Mouse (Mus musculus) MEL (cell line): ENCODE data around the gene Hpd. TPM values are rescaled to one million over a fixed set of nuclear protein-coding genes. Genes with fewer than 3 reads are reported as not detected.
A peak's percentile ranks its signal among the peaks of the same experiment; 100 is the strongest.

ENCODE experiments used
- DNase-seq: peaks from one replicate; pipeline ENCODE4 v3.0.0; 2011; ENCODE audit warnings: low read depth, low spot score
- H3K27ac ChIP-seq: 2 replicates; pipeline ENCODE4 v1.5.1; 2012; ENCODE audit warnings: low read depth, mild to moderate bottlenecking, control low read depth, low read length, moderate library complexity; ENCODE audit not compliant: control insufficient read depth
- H3K27me3 ChIP-seq, 2 experiments: fragments of 150-350 bp in 1 of 2; sonication (generic) in 1 of 2; 2 replicates each; pipeline ENCODE4 v1.6.1; 2012; ENCODE audit warnings: low read length in 2 of 2, mild to moderate bottlenecking in 2 of 2, improper control_type of control experiment in 1 of 2, moderate library complexity in 1 of 2; ENCODE audit not compliant: insufficient read depth in 2 of 2, control insufficient read depth in 1 of 2
- H3K36me3 ChIP-seq, 2 experiments: 2 replicates each; pipeline ENCODE4 v1.6.1; 2012 to 2014; ENCODE audit warnings: low read length in 2 of 2, improper control_type of control experiment in 1 of 2, inconsistent platforms in 1 of 2, mild to moderate bottlenecking in 1 of 2; ENCODE audit not compliant: insufficient read depth in 2 of 2, control insufficient read depth in 1 of 2
- H3K4me1 ChIP-seq, 2 experiments: fragments of 150-350 bp in 1 of 2; sonication (generic) in 1 of 2; 2 replicates each; pipeline ENCODE4 v1.6.1; 2012; ENCODE audit warnings: low read length in 2 of 2, improper control_type of control experiment in 1 of 2, mild to moderate bottlenecking in 1 of 2; ENCODE audit not compliant: insufficient read depth in 2 of 2, control insufficient read depth in 1 of 2
- H3K4me3 ChIP-seq, 2 experiments: fragments of 150-350 bp in 1 of 2; sonication (generic) in 1 of 2; 2 replicates each; pipeline ENCODE4 v1.5.1; 2012; ENCODE audit warnings: low read depth in 2 of 2, low read length in 2 of 2, mild to moderate bottlenecking in 2 of 2, moderate library complexity in 2 of 2, control low read depth in 1 of 2, improper control_type of control experiment in 1 of 2; ENCODE audit not compliant: control insufficient read depth in 1 of 2, insufficient read depth in 1 of 2
- H3K79me2 ChIP-seq: 2 replicates; pipeline ENCODE4 v1.6.1; 2012; ENCODE audit warnings: mild to moderate bottlenecking, low read length, moderate library complexity; ENCODE audit not compliant: control insufficient read depth, poor library complexity, insufficient read depth
- H3K9ac ChIP-seq: 2 replicates; pipeline ENCODE4 v1.6.1; 2012; ENCODE audit warnings: low read depth, mild to moderate bottlenecking, control low read depth, low read length, moderate library complexity; ENCODE audit not compliant: control insufficient read depth, poor library complexity, severe bottlenecking
- H3K9me3 ChIP-seq: fragments of 150-350 bp; sonication (generic); replicated peaks from 2 replicates; pipeline ENCODE4 v1.6.1; 2012; ENCODE audit warnings: mild to moderate bottlenecking, low read length, improper control_type of control experiment, moderate library complexity; ENCODE audit not compliant: insufficient read depth
- BHLHE40 ChIP-seq: IDR thresholded peaks from 2 replicates; pipeline ENCODE4 v1.6.1; 2012; ENCODE audit warnings: low read depth, mild to moderate bottlenecking, inconsistent platforms, low read length, improper control_type of control experiment, borderline replicate concordance
- CHD1 ChIP-seq: IDR thresholded peaks from 2 replicates; pipeline ENCODE4 v1.6.1; 2012; ENCODE audit warnings: low read depth, mild to moderate bottlenecking, inconsistent platforms, low read length, improper control_type of control experiment
- CTCF ChIP-seq, 3 experiments: IDR thresholded peaks in 2 of 3; conservative IDR thresholded peaks in 1 of 3; 2 replicates each; pipeline ENCODE4 v1.5.1; 2011 to 2012; ENCODE audit warnings: low read length in 3 of 3, low read depth in 2 of 3, mild to moderate bottlenecking in 2 of 3, improper control_type of control experiment in 1 of 3, inconsistent platforms in 1 of 3, mixed read lengths in 1 of 3, moderate library complexity in 1 of 3; ENCODE audit not compliant: control insufficient read depth in 1 of 3, insufficient read depth in 1 of 3, poor library complexity in 1 of 3, severe bottlenecking in 1 of 3
- E2F4 ChIP-seq: IDR thresholded peaks from 2 replicates; pipeline ENCODE4 v1.6.1; 2011; ENCODE audit warnings: low read depth, low read length, improper control_type of control experiment, borderline replicate concordance
- ELF1 ChIP-seq: IDR thresholded peaks from 2 replicates; pipeline ENCODE4 v1.6.1; 2014; ENCODE audit warnings: low read depth, mild to moderate bottlenecking, inconsistent platforms, low read length, improper control_type of control experiment, moderate library complexity
- EP300 ChIP-seq, 2 experiments: IDR thresholded peaks; 2 replicates each; pipeline ENCODE4 v1.6.1; 2011; ENCODE audit warnings: improper control_type of control experiment in 2 of 2, low read length in 2 of 2, low read depth in 1 of 2, mild to moderate bottlenecking in 1 of 2
- ETS1 ChIP-seq: IDR thresholded peaks from 2 replicates; pipeline ENCODE4 v1.6.1; 2012; ENCODE audit warnings: low read depth, mild to moderate bottlenecking, inconsistent platforms, low read length, improper control_type of control experiment, moderate library complexity
- GABPA ChIP-seq: IDR thresholded peaks from 2 replicates; pipeline ENCODE4 v1.6.1; 2012; ENCODE audit warnings: low read depth, mild to moderate bottlenecking, inconsistent platforms, low read length, improper control_type of control experiment, moderate library complexity
- HCFC1 ChIP-seq: IDR thresholded peaks from 2 replicates; pipeline ENCODE4 v1.6.1; 2012; ENCODE audit warnings: low read depth, mild to moderate bottlenecking, inconsistent platforms, low read length, improper control_type of control experiment, moderate library complexity
- KAT2A ChIP-seq: conservative IDR thresholded peaks from 2 replicates; pipeline ENCODE4 v1.6.1; 2012; ENCODE audit warnings: low read depth, low read length, improper control_type of control experiment, inconsistent platforms
- MAFK ChIP-seq: IDR thresholded peaks from 2 replicates; pipeline ENCODE4 v1.6.1; 2011; ENCODE audit warnings: low read depth, mild to moderate bottlenecking, low read length, improper control_type of control experiment, borderline replicate concordance
- MAX ChIP-seq: IDR thresholded peaks from 2 replicates; pipeline ENCODE4 v1.6.1; 2011; ENCODE audit warnings: low read length, improper control_type of control experiment
- MAZ ChIP-seq: IDR thresholded peaks from 2 replicates; pipeline ENCODE4 v1.6.1; 2012; ENCODE audit warnings: low read depth, mild to moderate bottlenecking, inconsistent platforms, low read length, improper control_type of control experiment
- MEF2A ChIP-seq: IDR thresholded peaks from 2 replicates; pipeline ENCODE4 v1.6.1; 2014; ENCODE audit warnings: low read depth, mild to moderate bottlenecking, inconsistent platforms, low read length, improper control_type of control experiment; ENCODE audit not compliant: poor library complexity, insufficient replicate concordance, severe bottlenecking; ENCODE audit errors: extremely low read depth
- MXI1 ChIP-seq: IDR thresholded peaks from 2 replicates; pipeline ENCODE4 v1.6.1; 2011; ENCODE audit warnings: mild to moderate bottlenecking, low read depth, low read length, improper control_type of control experiment
- MYB ChIP-seq: IDR thresholded peaks from 2 replicates; pipeline ENCODE4 v1.6.1; 2011; ENCODE audit warnings: mild to moderate bottlenecking, low read depth, low read length, improper control_type of control experiment
- NELFE ChIP-seq: IDR thresholded peaks from 2 replicates; pipeline ENCODE4 v1.6.1; 2011; ENCODE audit warnings: low read depth, low read length, improper control_type of control experiment
- NRF1 ChIP-seq: IDR thresholded peaks from 2 replicates; pipeline ENCODE4 v1.6.1; 2014; ENCODE audit warnings: low read depth, mild to moderate bottlenecking, inconsistent platforms, low read length, improper control_type of control experiment, moderate library complexity; ENCODE audit not compliant: poor library complexity, insufficient read depth, severe bottlenecking
- POLR2AphosphoS2 ChIP-seq: IDR thresholded peaks from 2 replicates; pipeline ENCODE4 v1.6.1; 2011; ENCODE audit warnings: low read length, improper control_type of control experiment
- RCOR1 ChIP-seq: IDR thresholded peaks from 2 replicates; pipeline ENCODE4 v1.6.1; 2012; ENCODE audit warnings: low read depth, mild to moderate bottlenecking, inconsistent platforms, low read length, improper control_type of control experiment
- SMC3 ChIP-seq: IDR thresholded peaks from 2 replicates; pipeline ENCODE4 v1.6.1; 2011; ENCODE audit warnings: low read depth, low read length, improper control_type of control experiment
- TBP ChIP-seq: IDR thresholded peaks from 2 replicates; pipeline ENCODE4 v1.8.0; 2011; ENCODE audit warnings: low read depth, low read length, improper control_type of control experiment
- TCF12 ChIP-seq: IDR thresholded peaks from 2 replicates; pipeline ENCODE4 v1.6.1; 2014; ENCODE audit warnings: low read depth, mild to moderate bottlenecking, inconsistent platforms, low read length, improper control_type of control experiment, moderate library complexity
- UBTF ChIP-seq: IDR thresholded peaks from 2 replicates; pipeline ENCODE4 v1.6.1; 2012; ENCODE audit warnings: low read depth, mild to moderate bottlenecking, inconsistent platforms, low read length, improper control_type of control experiment, moderate library complexity, borderline replicate concordance; ENCODE audit not compliant: insufficient read depth
- ZC3H11A ChIP-seq: IDR thresholded peaks from 2 replicates; pipeline ENCODE4 v1.6.1; 2012; ENCODE audit warnings: low read depth, mild to moderate bottlenecking, inconsistent platforms, low read length, improper control_type of control experiment
- ZMIZ1 ChIP-seq: IDR thresholded peaks from 2 replicates; pipeline ENCODE4 v1.6.1; 2012; ENCODE audit warnings: low read depth, mild to moderate bottlenecking, inconsistent platforms, low read length, improper control_type of control experiment, moderate library complexity
- ZNF384 ChIP-seq: IDR thresholded peaks from 2 replicates; pipeline ENCODE4 v1.6.1; 2012; ENCODE audit warnings: low read depth, mild to moderate bottlenecking, inconsistent platforms, low read length, improper control_type of control experiment
- polyA plus RNA-seq, 2 experiments: library from polyadenylated mRNA; stranded (reverse) in 1 of 2; unstranded in 1 of 2; fragments of >175 nt in 1 of 2; fragments of >200 nt in 1 of 2; gene quantifications; 2 replicates each; pipeline versions ENCODE4 v1.2.1 to v1.2.4; 2012; ENCODE audit warnings: low replicate concordance in 2 of 2, low read depth in 1 of 2; ENCODE audit not compliant: insufficient read length in 2 of 2, insufficient read depth in 1 of 2, missing spikeins in 1 of 2
- total RNA-seq: library from RNA; depleted of rRNA; stranded (reverse); fragments of 300-350 nt; gene quantifications from 2 replicates; pipeline ENCODE4 v1.2.3, GENCODE M21; 2012

Hpd gene
- total and polyA plus RNA-seq, 3 experiments = not detected

DNA sequence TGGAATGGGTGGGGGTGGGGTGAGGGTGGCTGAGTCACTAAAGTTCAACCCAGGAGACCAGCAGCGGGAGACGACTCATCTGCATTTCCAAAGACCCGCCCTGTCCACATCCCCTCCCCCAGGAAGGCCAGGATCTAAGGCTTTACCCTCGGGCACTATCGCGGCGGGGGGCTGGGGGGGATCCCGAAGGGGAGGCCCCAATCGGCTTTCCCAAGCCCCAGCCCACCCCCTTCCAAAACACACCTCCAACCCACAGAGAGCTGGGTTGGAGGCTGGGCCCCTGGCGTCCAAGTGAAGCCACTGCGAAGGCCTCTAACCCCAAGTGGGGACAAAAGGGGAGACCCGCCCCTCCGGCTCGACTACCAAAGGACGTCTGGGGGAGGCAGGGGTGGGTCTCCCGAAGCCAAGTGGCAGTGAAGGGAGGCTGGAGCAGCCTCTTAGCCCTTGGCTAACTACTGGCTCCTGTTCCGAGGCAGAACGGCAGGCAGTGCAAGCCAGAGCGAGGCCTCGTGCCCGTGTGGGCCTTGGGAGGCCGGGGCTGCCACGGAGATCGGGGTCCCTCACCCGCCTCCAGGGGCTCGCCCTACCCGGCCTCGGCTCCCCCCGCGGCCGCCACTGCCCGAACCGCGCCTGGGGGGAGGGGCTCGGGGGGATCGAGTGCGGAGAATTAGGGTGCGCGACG is 44.2 kb downstream of the Hpd start:
- peaks cover 59% of the 10 kb centered on the region for H3K79me2 ChIP-seq
- peak overlapping the region; percentile 78 to 81 for H3K4me3 ChIP-seq
- H3K9ac ChIP-seq = peak overlapping the region; percentile 98
- H3K27ac ChIP-seq = peak overlapping the region; percentile 100
- no peaks in the 10 kb centered on the region for H3K9me3 ChIP-seq
- peaks cover 3 to 27% of the 10 kb centered on the region in 2 experiments; a peak in 3 of 4 replicates for H3K4me1 ChIP-seq
- TF ChIP-seq HCFC1 (peak; percentile 57; the same call in 1 of the 2 replicates), BHLHE40 (peak; percentile 62; the same call in 1 of the 2 replicates), MYB (0 out of 2 replicates have a peak, but pooled peaks have one; percentile 12), NELFE (peak; percentile 41; the same call in 1 of the 2 replicates), MAZ (peak; percentile 81), NRF1 (no peak), E2F4 (no peak), ELF1 (0 out of 2 replicates have a peak, but pooled peaks have one; percentile 41), ZC3H11A (no peak), TBP (peak; percentile 50; the same call in 1 of the 2 replicates), MEF2A (peak; percentile 8; the same call in 1 of the 2 replicates), ZMIZ1 (peak; percentile 51), KAT2A (peak; percentile 41; the same call in 1 of the 2 replicates), MXI1 (no peak; the same call in 1 of the 2 replicates), CTCF (IDR thresholded peaks at IDR 0.05 in 2 of 3, conservative IDR thresholded peaks at IDR 0.05 in 1 of 3; ENCODE audit: control insufficient read depth in 1 of 3, insufficient read depth in 1 of 3, low read depth in 2 of 3, low read length in 3 of 3, poor library complexity in 1 of 3, severe bottlenecking in 1 of 3) (no peak), ETS1 (peak; percentile 83), UBTF (no peak), EP300 (IDR thresholded peaks at IDR 0.05; ENCODE audit: low read depth in 1 of 2, low read length in 2 of 2) (peak in 1 of 2 experiments; percentile 69; a peak in 3 of 4 replicates), GABPA (0 out of 2 replicates have a peak, but pooled peaks have one; percentile 38), POLR2AphosphoS2 (no peak; the same call in none of the 2 replicates), ZNF384 (no peak), TCF12 (0 out of 2 replicates have a peak, but pooled peaks have one; percentile 21), MAX (peak; percentile 41; the same call in 1 of the 2 replicates), CHD1 (no peak; the same call in 1 of the 2 replicates), SMC3 (no peak), RCOR1 (peak; percentile 25; the same call in 1 of the 2 replicates), MAFK (no peak; the same call in 1 of the 2 replicates)
- TF ChIP-seq, all 39 proteins: peak for 16
- Histone ChIP-seq H3K36me3 (peaks cover 0 to 26% of the 10 kb centered on the region in 2 experiments; a peak in 2 of 4 replicates), H3K27me3 (no peaks in the 10 kb centered on the region)
- peak; percentile 93 for DNase-seq
